Mouse (Mus musculus) G1E (cell line): ENCODE measurements around the gene Tmem42. TPM values are rescaled to one million over a fixed set of nuclear protein-coding genes. Genes with fewer than 3 reads are reported as not detected.
A peak's percentile ranks its signal among the peaks of the same experiment; 100 is the strongest.

Source experiments
- ATAC-seq: 2 replicates; pipeline ENCODE4 v1.8.0; 2016; ENCODE audit warnings: mild to moderate bottlenecking; ENCODE audit not compliant: insufficient number of reproducible peaks, poor library complexity, low FRiP score, severe bottlenecking; ENCODE audit errors: extremely low read depth
- DNase-seq: peaks from one replicate; pipeline ENCODE4 v3.0.0; 2012; ENCODE audit warnings: low spot score
- H3K27me3 ChIP-seq: 2 replicates; pipeline ENCODE4 v1.6.1; 2012; ENCODE audit warnings: mild to moderate bottlenecking, low read length, inconsistent platforms; ENCODE audit not compliant: insufficient read depth
- H3K36me3 ChIP-seq: replicated peaks from 2 replicates; pipeline ENCODE3; 2012; ENCODE audit warnings: mild to moderate bottlenecking, inconsistent platforms
- H3K4me1 ChIP-seq: 2 replicates; pipeline ENCODE4 v1.6.1; 2012; ENCODE audit warnings: low read depth, low read length, inconsistent platforms, mixed read lengths; ENCODE audit not compliant: insufficient read depth
- H3K4me3 ChIP-seq: 2 replicates; pipeline ENCODE4 v1.5.1; 2012; ENCODE audit warnings: low read depth, mild to moderate bottlenecking, inconsistent platforms, low read length, moderate library complexity, mixed read lengths
- H3K9me3 ChIP-seq: replicated peaks from 2 replicates; pipeline ENCODE4 v1.6.1; 2012; ENCODE audit warnings: inconsistent platforms
- CTCF ChIP-seq: IDR thresholded peaks from 2 replicates; pipeline ENCODE4 v1.5.1; 2012; ENCODE audit warnings: low read depth, low read length, inconsistent platforms, mixed read lengths
- GATA1 ChIP-seq: IDR thresholded peaks from 2 replicates; pipeline ENCODE4 v1.6.1; 2012; ENCODE audit warnings: borderline replicate concordance, low read length, inconsistent platforms, mixed read lengths
- GATA2 ChIP-seq: IDR thresholded peaks from 2 replicates; pipeline ENCODE4 v1.6.1; 2012; ENCODE audit warnings: low read depth, low read length, inconsistent platforms, borderline replicate concordance
- POLR2AphosphoS5 ChIP-seq: IDR thresholded peaks from 2 replicates; pipeline ENCODE4 v1.6.1; 2012; ENCODE audit warnings: low read depth, low read length, inconsistent platforms; ENCODE audit not compliant: insufficient replicate concordance
- TAL1 ChIP-seq: conservative IDR thresholded peaks from 2 replicates; pipeline ENCODE4 v1.6.1; 2012; ENCODE audit warnings: low read depth, low read length, inconsistent platforms, mixed read lengths
- polyA plus RNA-seq: library from polyadenylated mRNA; stranded (reverse); fragments of >175 nt; gene quantifications from 2 replicates; pipeline ENCODE4 v1.2.3, GENCODE M21; 2012
- total RNA-seq, 2 experiments: library from RNA; stranded (forward) in 1 of 2; stranded (reverse) in 1 of 2; fragments of 200-1000 nt in 1 of 2; fragments of >200 nt in 1 of 2; fragmentation: Nextera tagmentation in 1 of 2; gene quantifications; 2 replicates each; pipeline ENCODE4 v1.2.3; 2014 to 2017

The Tmem42 gene
- total and polyA plus RNA-seq, 3 experiments = 2.8 to 8.0 (median 4.7) TPM

- TF ChIP-seq CTCF (no peak), GATA2 (no peak), GATA1 (no peak), POLR2AphosphoS5 (no peak), TAL1 (no peak)
- peaks cover 16% of the 10 kb centered on the region for H3K4me1 ChIP-seq
- peaks cover 9% of the 10 kb centered on the region for H3K36me3 ChIP-seq
- ATAC-seq (no peak), DNase-seq (no peak)
- H3K27me3 ChIP-seq = peaks cover 2% of the 10 kb centered on the region; the same call in 1 of the 2 replicates
- no peak overlapping the region for H3K4me3 ChIP-seq
- no peaks in the 10 kb centered on the region for H3K9me3 ChIP-seq
These were observed 3.1 kb downstream of the Tmem42 start for GRCm38 (mm10) chr9:123024201-123024600.

GRCm38 (mm10) chr9:123031496-123032246 lies 10.5 kb downstream of the Tmem42 start:
- DNase-seq (no peak), ATAC-seq (no peak)

GRCm38 (mm10) chr9:123034426-123034825 lies 13.3 kb downstream of the Tmem42 start, which contains the start of gene Tgm4:
Gene Tgm4, plus strand, starts transcription at chr9:123034726.
- no peaks in the 10 kb centered on the region for H3K9me3 ChIP-seq
- DNase-seq (no peak), ATAC-seq (no peak)
- no peak within 1 kb of the TSS for H3K4me3 ChIP-seq
- no peaks in the 10 kb centered on the region for H3K4me1 ChIP-seq
- TF ChIP-seq TAL1 (no peak), CTCF (no peak), GATA2 (no peak), GATA1 (no peak), POLR2AphosphoS5 (no peak)
- H3K27me3 ChIP-seq = peaks cover 38% of the 10 kb centered on the region
- H3K36me3 ChIP-seq = no peaks in the 10 kb centered on the region

More at GRCm38 (mm10) chr9:123031496-123032246, 10.5 kb downstream of the Tmem42 start:
- TF ChIP-seq POLR2AphosphoS5 = no peak
- TF ChIP-seq GATA2 = no peak
- TF ChIP-seq GATA1 = no peak
- no peak for TF ChIP-seq CTCF
- no peak for TF ChIP-seq TAL1
- Histone ChIP-seq H3K4me3 (no peak overlapping the region), H3K4me1 (no peaks in the 10 kb centered on the region), H3K9me3 (no peaks in the 10 kb centered on the region), H3K36me3 (no peaks in the 10 kb centered on the region), H3K27me3 (peaks cover 27% of the 10 kb centered on the region)

- H3K4me3 ChIP-seq = no peak overlapping the region
- H3K36me3 ChIP-seq = no peaks in the 10 kb centered on the region
- peaks cover 21% of the 10 kb centered on the region for H3K27me3 ChIP-seq
- no peak for DNase-seq
- peaks cover 2% of the 10 kb centered on the region; the same call in 1 of the 2 replicates for H3K9me3 ChIP-seq
- no peak for ATAC-seq
- TF ChIP-seq GATA2 = no peak
- TF ChIP-seq CTCF = no peak
- TF ChIP-seq GATA1 = no peak
- TF ChIP-seq POLR2AphosphoS5 = no peak
- H3K4me1 ChIP-seq = no peaks in the 10 kb centered on the region
These were observed 26.5 kb downstream of the Tmem42 start for GRCm38 (mm10) chr9:123047665-123048064.

DNA sequence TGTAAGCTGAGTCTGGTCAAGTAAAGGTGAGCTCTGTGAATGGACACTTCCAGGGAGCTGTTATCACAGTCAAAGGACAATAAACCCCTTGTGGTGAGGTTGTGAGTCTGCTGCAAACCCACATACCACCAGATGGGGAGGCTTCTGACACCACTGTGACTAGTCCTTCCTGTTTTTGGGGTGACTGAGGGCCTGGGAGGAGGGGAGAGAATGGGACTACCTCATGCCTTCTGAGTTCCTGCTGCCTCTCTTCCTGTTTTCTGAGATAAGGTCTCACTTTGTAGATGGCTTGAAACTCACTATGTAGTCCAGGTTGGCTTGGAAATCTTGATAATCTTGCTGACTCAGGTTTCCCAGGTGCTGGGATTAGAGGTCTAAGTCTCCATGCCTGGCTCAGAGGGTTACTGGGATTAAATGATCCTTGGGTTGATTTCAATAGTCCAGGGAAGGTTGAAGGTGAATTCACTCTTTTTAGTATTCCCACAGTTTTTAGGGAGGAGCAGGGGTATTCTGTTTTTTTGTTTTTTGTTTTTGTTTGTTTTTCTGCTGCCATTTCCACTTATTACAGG lies 37.7 kb downstream of the Tmem42 start:
- DNase-seq = peak; percentile 53

GRCm38 (mm10) chr9:123060172-123060571 lies 39.0 kb downstream of the Tmem42 start:
- DNase-seq (no peak), ATAC-seq (no peak)
- Histone ChIP-seq H3K27me3 (peaks cover 4% of the 10 kb centered on the region; the same call in 1 of the 2 replicates), H3K36me3 (no peaks in the 10 kb centered on the region), H3K9me3 (no peaks in the 10 kb centered on the region), H3K4me3 (no peak overlapping the region), H3K4me1 (peaks cover 8% of the 10 kb centered on the region)
- no peak for TF ChIP-seq GATA1

More for the DNA sequence above, 37.7 kb downstream of the Tmem42 start:
- peaks cover 8% of the 10 kb centered on the region for H3K4me1 ChIP-seq
- ATAC-seq = peak; percentile 85
- peaks cover 4% of the 10 kb centered on the region; the same call in 1 of the 2 replicates for H3K27me3 ChIP-seq
- TF ChIP-seq CTCF = peak; percentile 23; the same call in 1 of the 2 replicates
- no peak for TF ChIP-seq GATA1
- no peaks in the 10 kb centered on the region for H3K36me3 ChIP-seq
- H3K4me3 ChIP-seq = no peak overlapping the region
- no peaks in the 10 kb centered on the region for H3K9me3 ChIP-seq

Other genes starting within 250 kb of the Tmem42 start
- 7.1 and 11.4 TPM in 2 replicates for gene Tcaim, start 215.8 kb upstream of the Tmem42 start, total RNA-seq (2014; fragmentation: Nextera tagmentation)
- 4.8 and 7.2 TPM in 2 replicates for gene Tcaim, start 215.8 kb upstream of the Tmem42 start, total RNA-seq (2017)
- 0.53 and 0.95 TPM in 2 replicates for gene Tcaim, start 215.8 kb upstream of the Tmem42 start, polyA plus RNA-seq
- not detected in 2 replicates for gene Gm35549, start 177.3 kb upstream of the Tmem42 start, total RNA-seq (2014; fragmentation: Nextera tagmentation)
- gene Gm35549, start 177.3 kb upstream of the Tmem42 start, total RNA-seq (2017) = not detected in 2 replicates
- not detected in 2 replicates for gene Gm35549, start 177.3 kb upstream of the Tmem42 start, polyA plus RNA-seq
- gene Zfp445, start 155.3 kb upstream of the Tmem42 start, total RNA-seq (2014; fragmentation: Nextera tagmentation) = 107 and 125 TPM in 2 replicates
- 89.4 and 113 TPM in 2 replicates for gene Zfp445, start 155.3 kb upstream of the Tmem42 start, total RNA-seq (2017)
- 4.6 and 6.6 TPM in 2 replicates for gene Zfp445, start 155.3 kb upstream of the Tmem42 start, polyA plus RNA-seq
- not detected in 2 replicates for gene Zkscan7, start 135.6 kb upstream of the Tmem42 start, total RNA-seq (2014; fragmentation: Nextera tagmentation)
- 0.12 and 0.22 TPM in 2 replicates for gene Zkscan7, start 135.6 kb upstream of the Tmem42 start, total RNA-seq (2017)
- gene Zkscan7, start 135.6 kb upstream of the Tmem42 start, polyA plus RNA-seq = not detected in 2 replicates
- 21.5 and 22.5 TPM in 2 replicates for gene Zfp105, start 98.3 kb upstream of the Tmem42 start, total RNA-seq (2014; fragmentation: Nextera tagmentation)
- gene Zfp105, start 98.3 kb upstream of the Tmem42 start, total RNA-seq (2017) = 8.4 and 10.1 TPM in 2 replicates
- 2.1 and 2.5 TPM in 2 replicates for gene Zfp105, start 98.3 kb upstream of the Tmem42 start, polyA plus RNA-seq
- gene 1110059G10Rik, start 70.3 kb upstream of the Tmem42 start, total RNA-seq (2014; fragmentation: Nextera tagmentation) = 8.7 and 22.0 TPM in 2 replicates
- gene 1110059G10Rik, start 70.3 kb upstream of the Tmem42 start, total RNA-seq (2017) = 38.1 and 45.7 TPM in 2 replicates
- 1.6 and 3.0 TPM in 2 replicates for gene 1110059G10Rik, start 70.3 kb upstream of the Tmem42 start, polyA plus RNA-seq
- 255 and 272 TPM in 2 replicates for gene Kif15, start 70.3 kb upstream of the Tmem42 start, total RNA-seq (2014; fragmentation: Nextera tagmentation)
- gene Kif15, start 70.3 kb upstream of the Tmem42 start, total RNA-seq (2017) = 197 and 222 TPM in 2 replicates
- gene Kif15, start 70.3 kb upstream of the Tmem42 start, polyA plus RNA-seq = 16.9 and 23.5 TPM in 2 replicates
- not detected in 2 replicates for gene Tgm4, start 13.4 kb downstream of the Tmem42 start, total RNA-seq (2014; fragmentation: Nextera tagmentation)
- 0.17 and 0.33 TPM in 2 replicates for gene Tgm4, start 13.4 kb downstream of the Tmem42 start, total RNA-seq (2017)
- gene Tgm4, start 13.4 kb downstream of the Tmem42 start, polyA plus RNA-seq = not detected in 2 replicates
- gene Zdhhc3, start 91.9 kb downstream of the Tmem42 start, total RNA-seq (2014; fragmentation: Nextera tagmentation) = 55.3 and 55.5 TPM in 2 replicates
- gene Zdhhc3, start 91.9 kb downstream of the Tmem42 start, total RNA-seq (2017) = 34.3 and 46.8 TPM in 2 replicates
- gene Zdhhc3, start 91.9 kb downstream of the Tmem42 start, polyA plus RNA-seq = 83.3 and 91.1 TPM in 2 replicates
- gene Exosc7, start 91.9 kb downstream of the Tmem42 start, total RNA-seq (2014; fragmentation: Nextera tagmentation) = 40.3 and 45.4 TPM in 2 replicates
- gene Exosc7, start 91.9 kb downstream of the Tmem42 start, total RNA-seq (2017) = 84.5 and 95.8 TPM in 2 replicates
- 8.7 and 17.8 TPM in 2 replicates for gene Exosc7, start 91.9 kb downstream of the Tmem42 start, polyA plus RNA-seq
- not detected in 2 replicates for gene Clec3b, start 129.6 kb downstream of the Tmem42 start, total RNA-seq (2014; fragmentation: Nextera tagmentation)
- gene Clec3b, start 129.6 kb downstream of the Tmem42 start, total RNA-seq (2017) = not detected in 2 replicates
- 0.13 TPM in 1 of 2 replicates, not detected in the other for gene Clec3b, start 129.6 kb downstream of the Tmem42 start, polyA plus RNA-seq
- not detected in 2 replicates for gene Cdcp1, start 194.7 kb downstream of the Tmem42 start, total RNA-seq (2014; fragmentation: Nextera tagmentation)
- gene Cdcp1, start 194.7 kb downstream of the Tmem42 start, total RNA-seq (2017) = 0.06 and 0.11 TPM in 2 replicates
- not detected in 2 replicates for gene Cdcp1, start 194.7 kb downstream of the Tmem42 start, polyA plus RNA-seq
- not detected in 2 replicates for gene Tmem158, start 239.4 kb downstream of the Tmem42 start, total RNA-seq (2014; fragmentation: Nextera tagmentation)
- not detected in 2 replicates for gene Tmem158, start 239.4 kb downstream of the Tmem42 start, total RNA-seq (2017)
- not detected in 2 replicates for gene Tmem158, start 239.4 kb downstream of the Tmem42 start, polyA plus RNA-seq